Mouse (Mus musculus) lung, postnatal 25 days (tissue): Measurements from ENCODE around the gene Rho.

Experiments used
- DNase-seq: peaks from one replicate; pipeline ENCODE4 v3.0.0; 2022; ENCODE audit warnings: low spot score

Rho gene

GRCm38 (mm10) chr6:115931639-115932038 lies at the start of gene Rho:
TSS of gene Rho (plus strand) at chr6:115931748.
- no peak for DNase-seq

GRCm38 (mm10) chr6:115884018-115884417 lies 47.5 kb upstream of the Rho start:
- no peak for DNase-seq

- no peak for DNase-seq
Observed at GRCm38 (mm10) chr6:115886894-115887293, 44.7 kb upstream of the Rho start.

GRCm38 (mm10) chr6:115888296-115888695 lies 43.3 kb upstream of the Rho start:
- no peak for DNase-seq

GRCm38 (mm10) chr6:115890601-115891000 lies 40.9 kb upstream of the Rho start:
- no peak for DNase-seq

- no peak for DNase-seq
Observed at GRCm38 (mm10) chr6:115891061-115891460, 40.5 kb upstream of the Rho start.

GRCm38 (mm10) chr6:115891497-115892061 lies 40.0 kb upstream of the Rho start:
- no peak for DNase-seq

GRCm38 (mm10) chr6:115892363-115892762 lies 39.2 kb upstream of the Rho start:
- no peak for DNase-seq

- DNase-seq, result no peak
Observed at GRCm38 (mm10) chr6:115896346-115896745, 35.2 kb upstream of the Rho start.

- peak; percentile 50 for DNase-seq
Observed at GRCm38 (mm10) chr6:115897117-115897516, 34.4 kb upstream of the Rho start.

- no peak for DNase-seq
Observed at GRCm38 (mm10) chr6:115897926-115898520, 33.5 kb upstream of the Rho start.

GRCm38 (mm10) chr6:115901062-115901461 lies 30.5 kb upstream of the Rho start:
- DNase-seq, result peak; percentile 84

- peak; percentile 54 for DNase-seq
Observed at GRCm38 (mm10) chr6:115901489-115901931, 30.0 kb upstream of the Rho start.

- DNase-seq, result no peak
Observed at GRCm38 (mm10) chr6:115902545-115902944, 29.0 kb upstream of the Rho start.

GRCm38 (mm10) chr6:115905568-115905967 lies 26.0 kb upstream of the Rho start:
- no peak for DNase-seq

- no peak for DNase-seq
Observed at GRCm38 (mm10) chr6:115906455-115906854, 25.1 kb upstream of the Rho start.

GRCm38 (mm10) chr6:115906871-115907270 lies 24.7 kb upstream of the Rho start:
- DNase-seq, result no peak

- no peak for DNase-seq
Observed at GRCm38 (mm10) chr6:115908421-115908982, 23.0 kb upstream of the Rho start.

GRCm38 (mm10) chr6:115909052-115909451 lies 22.5 kb upstream of the Rho start:
- no peak for DNase-seq

GRCm38 (mm10) chr6:115909940-115910339 lies 21.6 kb upstream of the Rho start:
- DNase-seq, result peak; percentile 90

- DNase-seq, result no peak
Observed at GRCm38 (mm10) chr6:115911763-115912162, 19.8 kb upstream of the Rho start.

GRCm38 (mm10) chr6:115913482-115913881 lies 18.1 kb upstream of the Rho start:
- no peak for DNase-seq

GRCm38 (mm10) chr6:115914511-115915202 lies 16.9 kb upstream of the Rho start:
- DNase-seq, result no peak
